Mouse (Mus musculus): ENCODE data around the gene Rhbg.

DNA sequence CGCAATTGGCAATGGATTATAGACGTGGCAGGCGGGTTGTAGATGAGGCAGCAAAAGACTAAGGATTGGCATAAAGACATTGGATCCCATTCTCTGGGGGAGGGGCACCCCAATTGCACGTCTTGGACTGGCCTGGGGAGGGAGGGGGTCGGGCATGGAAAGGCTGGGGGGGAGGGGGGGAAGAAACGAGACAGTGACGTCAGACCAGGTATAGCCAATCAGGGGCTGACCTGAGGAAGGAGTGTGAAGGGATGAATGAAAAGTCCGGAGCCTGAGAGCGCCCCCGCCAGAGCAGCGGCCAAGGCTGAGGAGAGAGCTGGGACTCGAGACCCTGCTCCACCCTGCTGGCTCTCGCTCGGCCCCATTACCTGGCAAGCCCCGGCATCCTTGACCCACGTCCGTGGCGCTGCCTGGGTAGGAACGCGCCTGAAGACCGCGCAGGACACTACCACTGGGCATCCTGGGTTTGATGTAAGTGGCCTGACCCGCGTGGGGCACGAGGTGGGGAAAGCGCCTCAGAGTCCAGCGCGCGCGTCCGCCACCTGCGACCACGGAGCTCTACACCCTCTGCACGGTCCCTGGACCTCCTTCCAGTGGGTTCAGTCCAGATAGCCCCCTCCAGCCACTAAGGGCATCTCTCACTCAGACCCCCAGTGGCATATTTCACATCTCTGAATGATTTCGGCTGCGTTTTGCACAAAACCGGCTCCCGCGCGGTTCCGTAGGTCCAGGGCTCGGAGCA, 40.1 kb downstream of the Rhbg start:
- TF ChIP-seq POLR2A (IDR thresholded peaks at IDR 0.05; ENCODE audit: borderline replicate concordance, insufficient read depth, low read length) (peak; percentile 93), CTCF (IDR thresholded peaks at IDR 0.05; ENCODE audit: borderline replicate concordance, insufficient read depth, low read depth, low read length) (no peak)
